Mouse (Mus musculus) E14TG2a.4 (cell line): Measurements from ENCODE around the gene Polr2c.

Experiments used
- CTCF ChIP-seq: conservative IDR thresholded peaks from 2 replicates; pipeline ENCODE4 v1.5.1; 2014; ENCODE audit warnings: low read length
- NANOG ChIP-seq: IDR thresholded peaks from 2 replicates; pipeline ENCODE4 v1.6.1; 2014; ENCODE audit warnings: borderline replicate concordance, low read length, mixed read lengths
- POU5F1 ChIP-seq: IDR thresholded peaks from 2 replicates; pipeline ENCODE4 v1.6.1; 2014; ENCODE audit warnings: low read length, borderline replicate concordance

DNA sequence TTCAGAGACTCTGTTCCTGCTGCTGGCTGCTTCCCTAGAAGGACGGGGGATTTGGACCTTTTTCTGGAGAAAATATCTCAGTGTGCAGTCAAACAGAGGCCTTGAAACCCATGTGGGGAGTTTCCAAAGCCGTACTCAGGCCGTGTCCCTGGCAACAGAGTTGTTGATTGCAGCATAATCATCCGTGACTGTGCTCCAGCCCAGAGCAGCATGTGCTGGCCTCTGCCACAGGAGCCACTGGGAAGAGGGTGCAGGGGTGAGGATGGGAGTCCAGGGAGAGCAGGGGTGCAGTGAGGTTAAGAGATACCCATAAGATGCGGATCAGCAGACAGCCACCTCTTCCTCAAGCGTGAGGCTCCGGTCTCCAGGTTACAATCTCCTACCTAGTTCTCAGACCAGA lies 49.7 kb upstream of the Polr2c start:
- TF ChIP-seq CTCF (no peak), NANOG (no peak), POU5F1 (no peak)
